Mouse (Mus musculus): ENCODE measurements around the gene Pqlc2.

GRCm38 (mm10) chr4:139309651-139310050 is 857 bp downstream of the Pqlc2 start:
- TF ChIP-seq CTCF (IDR thresholded peaks at IDR 0.05; ENCODE audit: control insufficient read depth, insufficient read depth, low read length): no peak
- no peak for TF ChIP-seq POLR2A (IDR thresholded peaks at IDR 0.05; ENCODE audit: borderline replicate concordance, control insufficient read depth, low read depth, low read length)
